Mouse (Mus musculus) CH12.LX (cell line): Measurements from ENCODE around the gene Gm853.

Experiments
- CHD2 ChIP-seq: IDR thresholded peaks from 2 replicates; pipeline ENCODE4 v1.6.1; 2011; ENCODE audit warnings: low read length, improper control_type of control experiment
- CTCF ChIP-seq, 2 experiments: IDR thresholded peaks in 1 of 2; conservative IDR thresholded peaks in 1 of 2; 2 replicates each; pipeline ENCODE4 v1.5.1; 2011 to 2012; ENCODE audit warnings: low read depth in 2 of 2, low read length in 2 of 2, improper control_type of control experiment in 1 of 2, inconsistent platforms in 1 of 2, mild to moderate bottlenecking in 1 of 2, moderate library complexity in 1 of 2
- E2F4 ChIP-seq: IDR thresholded peaks from 2 replicates; pipeline ENCODE4 v1.6.1; 2011; ENCODE audit warnings: low read depth, low read length, improper control_type of control experiment; ENCODE audit not compliant: insufficient replicate concordance
- ELF1 ChIP-seq: IDR thresholded peaks from 2 replicates; pipeline ENCODE4 v1.6.1; 2014; ENCODE audit warnings: low read depth, mild to moderate bottlenecking, inconsistent platforms, low read length, improper control_type of control experiment
- EP300 ChIP-seq: IDR thresholded peaks from 2 replicates; pipeline ENCODE4 v1.6.1; 2011; ENCODE audit warnings: low read length, improper control_type of control experiment
- ETS1 ChIP-seq: conservative IDR thresholded peaks from 2 replicates; pipeline ENCODE4 v1.6.1; 2012; ENCODE audit warnings: low read depth, mild to moderate bottlenecking, inconsistent platforms, low read length, improper control_type of control experiment, moderate library complexity
- HCFC1 ChIP-seq: IDR thresholded peaks from 2 replicates; pipeline ENCODE4 v1.6.1; 2012; ENCODE audit warnings: low read depth, mild to moderate bottlenecking, inconsistent platforms, low read length, improper control_type of control experiment
- PAX5 ChIP-seq: IDR thresholded peaks from 2 replicates; pipeline ENCODE4 v1.6.1; 2012; ENCODE audit warnings: low read length, inconsistent platforms, mixed read lengths
- POLR2A ChIP-seq: IDR thresholded peaks from 2 replicates; pipeline ENCODE4 v1.6.1; 2011; ENCODE audit warnings: low read depth, mild to moderate bottlenecking, improper control_type of control experiment, low read length
- POLR2AphosphoS2 ChIP-seq: IDR thresholded peaks from 2 replicates; pipeline ENCODE4 v1.6.1; 2011; ENCODE audit warnings: low read depth, low read length, improper control_type of control experiment
- RCOR1 ChIP-seq: conservative IDR thresholded peaks from 2 replicates; pipeline ENCODE4 v1.6.1; 2012; ENCODE audit warnings: low read depth, mild to moderate bottlenecking, inconsistent platforms, low read length, improper control_type of control experiment
- TCF12 ChIP-seq: IDR thresholded peaks from 2 replicates; pipeline ENCODE4 v1.6.1; 2014; ENCODE audit warnings: low read depth, mild to moderate bottlenecking, inconsistent platforms, low read length, improper control_type of control experiment
- UBTF ChIP-seq: IDR thresholded peaks from 2 replicates; pipeline ENCODE4 v1.6.1; 2012; ENCODE audit warnings: low read depth, mild to moderate bottlenecking, inconsistent platforms, low read length, improper control_type of control experiment, moderate library complexity
- USF1 ChIP-seq: IDR thresholded peaks from 2 replicates; pipeline ENCODE4 v1.6.1; 2014; ENCODE audit warnings: low read depth, mild to moderate bottlenecking, inconsistent platforms, low read length, improper control_type of control experiment

- no peak for TF ChIP-seq CHD2
- no peak for TF ChIP-seq USF1
- no peak for TF ChIP-seq E2F4
- no peak for TF ChIP-seq POLR2A
- no peak for TF ChIP-seq CTCF (conservative IDR thresholded peaks at IDR 0.05 in 1 of 2, IDR thresholded peaks at IDR 0.05 in 1 of 2; ENCODE audit: low read depth in 2 of 2, low read length in 2 of 2)
- no peak for TF ChIP-seq EP300
- no peak for TF ChIP-seq ELF1
- TF ChIP-seq TCF12, result no peak
- no peak for TF ChIP-seq RCOR1
- TF ChIP-seq PAX5, result no peak
- TF ChIP-seq POLR2AphosphoS2, result no peak
- no peak for TF ChIP-seq ETS1
- TF ChIP-seq HCFC1, result no peak
- no peak for TF ChIP-seq UBTF
Measured at GRCm38 (mm10) chr4:130211870-130212269, 10.3 kb downstream of the Gm853 start.
